Mouse (Mus musculus): ENCODE data around the gene Kif1b. TPM values are rescaled to one million over a fixed set of nuclear protein-coding genes. Genes with fewer than 3 reads are reported as not detected.

Gene Kif1b
- polyA plus RNA-seq, 1 experiment from 2014 or later, result 36.5 TPM

DNA sequence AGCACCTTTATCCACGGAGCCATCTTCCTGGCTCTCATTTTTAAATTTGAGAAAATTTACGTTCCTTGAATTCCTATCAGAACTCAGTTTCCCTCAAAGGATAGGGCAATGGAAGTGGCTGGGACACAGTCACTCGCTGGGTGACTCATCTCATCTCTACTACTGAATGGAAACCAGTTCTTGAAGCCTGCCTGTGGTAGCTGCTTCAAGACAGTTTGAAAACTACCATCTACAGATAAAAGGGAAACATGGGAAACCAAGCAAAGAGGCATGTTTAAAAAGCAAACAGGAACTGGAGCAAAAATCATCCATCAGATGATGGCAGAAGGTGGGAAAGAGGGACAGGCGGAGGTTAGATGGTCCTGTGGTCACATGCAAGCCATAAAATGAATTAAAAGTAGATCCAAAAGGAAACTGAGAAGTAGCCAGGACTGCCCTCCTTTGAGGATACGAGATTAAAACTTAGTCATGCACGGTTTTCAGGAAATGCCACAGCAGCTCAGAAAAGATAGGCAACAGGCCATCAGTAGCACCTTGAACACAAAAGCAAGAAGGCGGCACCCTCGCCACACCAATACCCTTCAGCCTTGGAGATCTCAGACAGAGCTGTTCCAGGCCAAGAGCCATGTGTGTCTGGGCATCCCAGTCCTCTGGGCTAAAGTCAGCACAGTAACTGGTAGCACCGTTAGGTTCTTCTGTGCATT, 48.0 kb downstream of the Kif1b start:
- Histone ChIP-seq H3K9ac (no peak overlapping the region), H3K27me3 (no peaks in the 10 kb centered on the region), H3K4me3 (no peak overlapping the region), H3K27ac (no peak overlapping the region), H3K9me3 (no peaks in the 10 kb centered on the region), H3K4me2 (no peak overlapping the region), H3K36me3 (peaks cover 36% of the 10 kb centered on the region), H3K4me1 (no peaks in the 10 kb centered on the region)
- ATAC-seq (ENCODE audit: borderline replicate concordance, extremely low read depth, low FRiP score, low TSS enrichment), result no peak
- WGBS, result 84% methylated on average over 9 of the region's 9 CpGs

DNA sequence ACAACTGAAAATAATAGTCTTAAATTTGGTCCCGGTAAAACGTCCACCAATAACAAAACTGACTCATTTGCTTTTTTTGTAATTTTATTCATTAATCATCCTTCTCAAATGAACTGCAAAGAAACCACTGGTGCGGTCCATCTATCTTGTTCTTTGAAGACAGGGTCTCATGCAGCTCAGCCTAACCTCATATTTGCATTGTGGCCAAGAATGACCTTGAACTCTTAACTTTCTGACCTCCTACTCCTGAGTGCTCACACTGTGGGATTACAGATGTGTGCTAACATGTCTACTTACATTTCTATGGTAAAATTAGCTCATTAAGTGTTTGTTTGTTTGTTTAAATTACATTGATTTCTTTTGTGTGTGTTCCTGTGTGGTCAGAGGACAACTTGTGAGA, 48.6 kb downstream of the Kif1b start:
- Histone ChIP-seq H3K27me3 (no peaks in the 10 kb centered on the region), H3K9ac (no peak overlapping the region), H3K4me1 (no peaks in the 10 kb centered on the region), H3K4me2 (no peak overlapping the region), H3K9me3 (no peaks in the 10 kb centered on the region), H3K36me3 (peaks cover 36% of the 10 kb centered on the region), H3K4me3 (no peak overlapping the region), H3K27ac (no peak overlapping the region)
- no peak for ATAC-seq (ENCODE audit: borderline replicate concordance, extremely low read depth, low FRiP score, low TSS enrichment)
- 81% methylated on average over 3 of the region's 3 CpGs for WGBS

DNA sequence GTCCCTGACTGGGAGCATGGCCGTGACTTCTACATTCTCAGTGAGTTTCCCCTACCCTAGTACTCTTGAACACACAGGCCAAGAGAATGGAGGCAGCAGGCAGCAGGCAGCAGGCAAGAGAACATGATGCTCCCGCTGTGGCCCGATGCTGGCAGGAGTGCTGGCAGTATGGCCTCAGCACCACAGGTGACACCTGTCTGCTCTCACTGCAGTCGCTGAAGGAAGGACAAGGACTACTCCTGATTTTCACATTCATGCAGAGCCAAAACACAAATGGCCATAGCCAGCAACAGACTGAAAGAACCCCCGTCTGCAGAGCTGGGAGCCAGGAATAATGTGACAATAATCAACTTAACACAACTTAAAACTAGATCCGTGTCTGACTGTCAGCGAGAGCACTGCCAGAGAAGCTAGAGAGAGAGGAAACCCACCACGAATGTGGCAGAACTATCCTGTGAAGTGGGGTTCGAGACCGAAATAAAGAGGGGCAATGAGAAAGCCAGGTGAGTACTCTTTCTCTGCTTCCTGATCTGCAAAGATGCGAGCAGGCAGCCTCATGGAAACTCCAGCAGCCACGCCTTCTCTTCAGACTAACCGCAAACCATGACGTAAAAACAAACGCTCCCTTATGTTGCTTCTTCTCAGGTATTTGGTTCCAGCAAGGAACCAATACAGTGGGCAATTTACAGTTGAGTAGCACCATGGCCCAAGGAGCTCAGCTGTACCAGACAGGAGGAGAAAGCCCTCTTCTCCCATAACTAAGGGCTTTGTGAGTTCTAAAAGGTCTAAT, 50.8 kb downstream of the Kif1b start:
- peaks cover 37% of the 10 kb centered on the region for H3K36me3 ChIP-seq
- ATAC-seq (ENCODE audit: borderline replicate concordance, extremely low read depth, low FRiP score, low TSS enrichment), result no peak
- H3K4me2 ChIP-seq, result no peak overlapping the region
- H3K27ac ChIP-seq, result no peak overlapping the region
- 89% methylated on average over 15 of the region's 15 CpGs for WGBS
- H3K4me3 ChIP-seq, result no peak overlapping the region
- H3K27me3 ChIP-seq, result no peaks in the 10 kb centered on the region
- H3K9me3 ChIP-seq, result no peaks in the 10 kb centered on the region
- no peaks in the 10 kb centered on the region for H3K4me1 ChIP-seq
- H3K9ac ChIP-seq, result no peak overlapping the region

DNA sequence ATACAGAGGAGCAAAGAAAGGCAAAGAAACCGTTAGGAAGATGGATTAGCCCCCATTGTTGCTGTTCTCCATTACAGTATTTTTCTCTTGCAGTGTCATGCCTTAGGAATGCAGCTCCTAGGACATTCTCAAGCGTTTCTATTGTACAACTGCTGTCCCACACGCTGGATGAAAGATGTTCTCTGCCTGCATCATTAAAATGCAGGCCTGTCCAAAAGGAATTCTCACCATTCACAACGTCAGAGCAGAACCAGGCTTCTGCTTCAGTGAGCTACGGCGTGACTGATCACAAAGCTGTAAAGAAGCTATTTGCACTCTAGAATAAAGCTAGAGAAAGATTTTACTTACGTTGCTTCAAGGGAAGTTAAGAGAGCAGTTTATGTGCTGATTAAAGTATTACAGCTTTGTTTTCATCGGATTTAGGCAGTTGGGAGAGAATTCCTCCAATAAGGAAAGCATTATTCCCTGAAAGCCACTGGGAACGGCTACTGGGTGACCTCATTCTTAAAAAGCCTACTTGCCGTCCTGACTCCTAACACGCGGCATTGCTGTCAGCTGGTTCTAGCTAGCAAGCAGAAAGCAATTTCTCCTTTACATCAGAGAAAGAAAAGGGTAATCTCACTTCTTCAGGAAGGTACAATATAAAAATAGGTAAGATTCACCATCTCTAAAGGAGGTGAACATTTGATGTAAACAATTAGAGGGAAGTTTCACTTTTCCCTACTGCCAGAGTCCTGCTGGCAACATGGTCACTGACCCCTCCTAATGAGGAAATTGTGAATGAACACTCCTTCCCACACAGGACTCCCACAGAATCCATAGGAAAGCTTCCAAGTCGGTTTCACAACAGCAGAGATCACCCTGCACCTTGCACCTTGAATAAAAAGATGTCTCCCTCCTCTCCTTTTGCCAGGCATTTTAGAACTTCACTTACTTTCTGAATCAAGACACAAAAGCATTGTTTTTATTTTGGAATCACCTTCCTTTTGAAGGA, 51.9 kb downstream of the Kif1b start:
- no peak overlapping the region for H3K27ac ChIP-seq
- H3K9me3 ChIP-seq, result no peaks in the 10 kb centered on the region
- H3K36me3 ChIP-seq, result peaks cover 40% of the 10 kb centered on the region
- ATAC-seq (ENCODE audit: borderline replicate concordance, extremely low read depth, low FRiP score, low TSS enrichment), result no peak
- 52% methylated on average over 13 of the region's 13 CpGs for WGBS
- H3K4me3 ChIP-seq, result no peak overlapping the region
- no peak overlapping the region for H3K4me2 ChIP-seq
- H3K9ac ChIP-seq, result no peak overlapping the region
- H3K4me1 ChIP-seq, result no peaks in the 10 kb centered on the region
- H3K27me3 ChIP-seq, result no peaks in the 10 kb centered on the region

DNA sequence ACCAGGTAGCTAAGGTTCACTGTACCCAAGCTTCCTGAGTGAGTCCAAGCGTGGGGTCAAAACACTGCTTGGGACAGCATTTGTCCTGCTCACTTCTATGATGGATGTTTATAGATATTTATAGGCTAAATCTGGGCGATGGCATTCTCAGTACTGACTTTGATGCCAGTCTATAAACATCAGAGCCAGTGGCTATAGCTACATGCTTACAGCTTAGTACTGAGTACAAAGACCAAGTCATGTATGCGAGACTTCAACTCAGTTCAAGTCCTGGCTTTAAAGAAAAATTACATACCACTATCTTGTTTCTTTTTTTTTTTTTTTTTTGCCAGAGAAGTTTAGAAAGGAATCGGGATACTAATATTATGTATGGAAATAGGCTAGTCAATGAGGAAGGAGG, 52.7 kb downstream of the Kif1b start:
- H3K36me3 ChIP-seq, result peaks cover 43% of the 10 kb centered on the region
- 73% methylated on average over 4 of the region's 4 CpGs for WGBS
- H3K27ac ChIP-seq, result no peak overlapping the region
- no peaks in the 10 kb centered on the region for H3K27me3 ChIP-seq
- H3K4me1 ChIP-seq, result no peaks in the 10 kb centered on the region
- H3K9ac ChIP-seq, result no peak overlapping the region
- H3K4me3 ChIP-seq, result no peak overlapping the region
- no peaks in the 10 kb centered on the region for H3K9me3 ChIP-seq
- no peak overlapping the region for H3K4me2 ChIP-seq
- ATAC-seq (ENCODE audit: borderline replicate concordance, extremely low read depth, low FRiP score, low TSS enrichment), result no peak

DNA sequence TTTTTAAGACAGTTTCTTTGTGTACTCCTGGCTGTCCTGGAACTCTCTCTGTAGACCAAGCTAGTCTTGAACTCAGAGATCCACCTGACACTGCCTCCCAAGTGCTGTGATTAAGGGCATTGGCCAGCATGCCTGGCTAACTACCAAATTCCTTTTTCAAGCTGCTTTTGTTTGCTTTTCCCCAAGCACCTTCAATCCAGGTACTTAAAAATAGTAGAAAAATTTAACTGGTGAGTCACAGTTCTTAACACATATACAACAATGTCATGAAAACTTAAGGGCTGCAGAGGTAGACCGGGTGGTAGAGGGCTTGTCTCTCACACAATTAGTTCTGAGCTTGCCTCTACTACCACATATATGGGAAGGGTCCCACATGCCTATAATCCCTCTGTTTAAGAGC, 58.2 kb downstream of the Kif1b start:
- H3K27me3 ChIP-seq, result no peaks in the 10 kb centered on the region
- H3K9me3 ChIP-seq, result no peaks in the 10 kb centered on the region
- H3K27ac ChIP-seq, result peak overlapping the region; percentile 46; the same call in 1 of the 2 replicates
- no peaks in the 10 kb centered on the region for H3K4me1 ChIP-seq
- WGBS, result 62% methylated on average over 1 of the region's 1 CpGs
- peaks cover 60% of the 10 kb centered on the region for H3K36me3 ChIP-seq
- no peak overlapping the region for H3K9ac ChIP-seq
- H3K4me2 ChIP-seq, result no peak overlapping the region
- H3K4me3 ChIP-seq, result no peak overlapping the region
- ATAC-seq (ENCODE audit: borderline replicate concordance, extremely low read depth, low FRiP score, low TSS enrichment), result no peak

DNA sequence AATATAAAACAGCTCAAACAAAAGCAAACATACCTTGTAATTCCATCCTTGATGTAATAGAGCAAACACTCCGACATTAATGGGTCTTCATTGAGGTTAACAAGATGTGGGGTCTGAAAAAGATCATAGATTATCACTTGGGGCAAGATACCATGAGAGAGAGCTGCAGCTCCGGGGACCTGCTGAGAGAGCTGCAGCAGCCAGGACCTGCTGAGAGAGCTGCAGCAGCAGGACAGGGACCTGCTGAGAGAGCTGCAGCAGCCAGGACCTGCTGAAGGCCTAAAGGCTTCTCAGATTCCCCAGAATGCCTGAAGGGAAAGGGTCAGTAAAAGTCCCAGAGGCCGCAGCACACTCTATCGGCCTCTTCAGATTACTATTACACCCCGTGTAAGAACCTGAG, 59.7 kb downstream of the Kif1b start:
- ATAC-seq (ENCODE audit: borderline replicate concordance, extremely low read depth, low FRiP score, low TSS enrichment), result no peak
- 75% methylated on average over 5 of the region's 5 CpGs for WGBS

DNA sequence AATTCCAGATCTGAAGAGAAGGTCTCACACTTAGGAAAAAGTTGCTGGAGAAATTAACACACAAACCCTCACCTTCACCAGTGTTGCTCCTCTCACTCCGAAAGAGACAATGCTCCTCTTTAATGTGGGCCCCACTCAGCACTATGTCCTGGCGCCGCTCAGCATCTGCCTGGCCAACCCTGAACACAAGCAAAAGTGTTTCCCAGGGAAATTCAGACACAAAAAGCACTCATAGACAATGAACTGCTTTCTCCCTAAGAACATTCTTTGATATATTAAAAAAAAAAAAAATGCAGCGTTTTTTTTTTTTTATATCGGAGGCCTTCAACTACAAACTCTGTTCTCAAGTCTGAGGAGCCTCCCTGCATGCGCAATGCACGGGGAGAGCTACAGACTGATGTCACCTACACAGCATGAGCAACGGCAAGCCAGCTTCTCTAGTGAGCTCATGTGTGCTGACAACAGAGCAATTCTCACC, 60.3 kb downstream of the Kif1b start:
- H3K27ac ChIP-seq, result no peak overlapping the region
- H3K4me1 ChIP-seq, result no peaks in the 10 kb centered on the region
- 72% methylated on average over 8 of the region's 8 CpGs for WGBS
- H3K9ac ChIP-seq, result no peak overlapping the region
- H3K4me2 ChIP-seq, result no peak overlapping the region
- H3K36me3 ChIP-seq, result peaks cover 67% of the 10 kb centered on the region
- no peak overlapping the region for H3K4me3 ChIP-seq
- no peaks in the 10 kb centered on the region for H3K27me3 ChIP-seq
- no peaks in the 10 kb centered on the region for H3K9me3 ChIP-seq
- ATAC-seq (ENCODE audit: borderline replicate concordance, extremely low read depth, low FRiP score, low TSS enrichment), result no peak

More for the DNA sequence above, 59.7 kb downstream of the Kif1b start:
- Histone ChIP-seq H3K4me1 (no peaks in the 10 kb centered on the region), H3K36me3 (peaks cover 67% of the 10 kb centered on the region), H3K27ac (no peak overlapping the region), H3K4me2 (no peak overlapping the region), H3K27me3 (no peaks in the 10 kb centered on the region), H3K4me3 (no peak overlapping the region), H3K9ac (no peak overlapping the region), H3K9me3 (no peaks in the 10 kb centered on the region)

DNA sequence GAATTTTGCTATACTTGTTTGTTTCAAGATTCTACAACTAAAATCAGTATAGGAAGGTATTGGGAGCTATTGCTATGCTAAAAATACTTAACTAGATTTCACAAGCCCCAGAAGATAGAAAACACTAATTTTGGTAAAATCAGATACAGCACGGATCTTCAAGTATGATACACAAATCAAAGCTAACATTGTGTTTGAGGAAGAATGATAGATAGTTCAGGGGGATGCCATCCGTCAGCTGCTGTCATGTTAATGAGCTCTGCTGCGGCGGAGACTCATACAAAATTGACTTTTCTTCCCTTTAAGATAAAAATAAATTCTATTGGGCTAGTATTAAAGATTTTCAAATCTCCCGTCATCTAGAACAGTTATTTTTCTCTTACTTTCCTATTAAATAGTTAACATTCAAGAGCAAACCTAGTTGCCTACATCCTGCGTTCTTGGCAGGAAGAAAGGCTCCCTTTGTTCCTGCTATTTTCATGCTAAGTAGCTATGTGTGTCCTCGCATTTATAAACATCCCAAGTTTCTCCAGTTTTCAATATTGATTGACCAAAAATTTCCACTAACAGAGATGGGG, 60.8 kb downstream of the Kif1b start:
- ATAC-seq (ENCODE audit: borderline replicate concordance, extremely low read depth, low FRiP score, low TSS enrichment), result no peak
- Histone ChIP-seq H3K9ac (no peak overlapping the region), H3K27ac (no peak overlapping the region), H3K36me3 (peaks cover 65% of the 10 kb centered on the region), H3K9me3 (no peaks in the 10 kb centered on the region), H3K4me1 (no peaks in the 10 kb centered on the region), H3K4me2 (no peak overlapping the region), H3K4me3 (no peak overlapping the region), H3K27me3 (no peaks in the 10 kb centered on the region)
- 65% methylated on average over 7 of the region's 7 CpGs for WGBS

DNA sequence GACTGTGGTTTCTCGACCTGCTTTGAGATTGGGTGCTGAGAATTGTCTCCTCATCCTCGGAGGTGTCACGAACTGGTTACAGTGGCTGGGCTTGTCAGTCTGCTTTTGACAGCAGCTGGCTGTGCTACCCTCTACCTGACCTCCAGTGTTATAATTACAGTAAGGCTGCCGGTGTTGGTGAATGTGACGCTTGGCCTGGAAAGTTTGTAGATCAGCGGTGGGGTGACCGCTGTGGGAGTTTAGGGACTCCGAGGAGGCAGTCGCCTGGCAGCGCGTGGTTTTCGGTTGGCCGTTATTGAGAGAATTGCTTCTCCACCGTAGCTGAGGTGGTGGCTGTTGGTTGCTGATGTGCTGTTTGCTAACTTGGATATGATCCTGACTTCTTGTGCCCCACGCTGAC, 70.5 kb downstream of the Kif1b start:
- no peak for ATAC-seq (ENCODE audit: borderline replicate concordance, extremely low read depth, low FRiP score, low TSS enrichment)
- WGBS, result 90% methylated on average over 15 of the region's 15 CpGs
- Histone ChIP-seq H3K27ac (no peak overlapping the region), H3K9me3 (no peaks in the 10 kb centered on the region), H3K9ac (no peak overlapping the region), H3K4me3 (no peak overlapping the region), H3K4me1 (no peaks in the 10 kb centered on the region), H3K36me3 (peaks cover 41% of the 10 kb centered on the region), H3K27me3 (no peaks in the 10 kb centered on the region), H3K4me2 (no peak overlapping the region)

DNA sequence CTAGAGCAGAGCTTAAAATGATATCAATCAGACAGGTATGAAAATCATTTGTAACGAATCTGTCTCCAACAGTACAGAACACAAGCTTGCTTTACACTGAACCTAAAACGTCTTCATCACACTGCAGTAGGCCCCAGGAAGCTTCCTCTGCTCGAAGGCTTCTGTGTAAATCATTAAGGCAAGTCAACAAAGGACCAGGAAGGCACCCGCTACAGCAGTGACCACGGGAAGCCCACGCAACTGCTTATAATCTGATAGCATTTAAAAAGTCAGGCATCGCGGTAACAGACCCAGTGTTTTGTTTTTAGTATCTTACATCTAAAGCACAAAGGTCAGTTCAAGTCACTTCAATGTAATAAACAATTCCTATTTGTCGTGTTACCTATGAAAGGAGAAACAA, 73.6 kb downstream of the Kif1b start:
- H3K4me1 ChIP-seq, result no peaks in the 10 kb centered on the region
- 55% methylated on average over 9 of the region's 9 CpGs for WGBS
- H3K4me3 ChIP-seq, result no peak overlapping the region
- no peak overlapping the region for H3K27ac ChIP-seq
- H3K9me3 ChIP-seq, result no peaks in the 10 kb centered on the region
- H3K27me3 ChIP-seq, result no peaks in the 10 kb centered on the region
- peaks cover 33% of the 10 kb centered on the region for H3K36me3 ChIP-seq
- no peak overlapping the region for H3K4me2 ChIP-seq
- no peak for ATAC-seq (ENCODE audit: borderline replicate concordance, extremely low read depth, low FRiP score, low TSS enrichment)
- no peak overlapping the region for H3K9ac ChIP-seq

Measured in lung, embryonic 15.5 days (tissue).